ENCODE assay signal across 7 mouse cellular contexts in genomic region chr13:89739696-89740242, GRCm38 (mm10). TPM values are rescaled to one million over a fixed set of nuclear protein-coding genes. Genes with fewer than 3 reads are reported as not detected.
DNase-seq lines count a peak whose midpoint lies in the region; ATAC-seq and TF ChIP-seq lines count a peak whose summit lies in the region.

No protein-coding gene starts in this region.

- TF ChIP-seq CTCF in lung, postnatal 0 days (IDR thresholded peaks at IDR 0.05) = no peak
- no peak for TF ChIP-seq CTCF in hindbrain, postnatal 0 days (IDR thresholded peaks at IDR 0.05; ENCODE audit: low read depth)

- H3K4me1 ChIP-seq in lung, postnatal 0 days (ENCODE audit: insufficient read depth, low read depth, low read length) = peaks cover 3% of the 10 kb centered on the region; the same call in 1 of the 2 replicates
- H3K4me1 ChIP-seq in embryonic facial prominence, embryonic 12.5 days = peaks cover 12% of the 10 kb centered on the region
- no peaks in the 10 kb centered on the region for H3K4me1 ChIP-seq in hindbrain, postnatal 0 days (ENCODE audit: insufficient read depth, low read length)
- peaks cover 8% of the 10 kb centered on the region; the same call in 1 of the 2 replicates for H3K4me1 ChIP-seq in midbrain, embryonic 14.5 days (ENCODE audit: control insufficient read depth, insufficient read depth, low read length)

- no peaks in the 10 kb centered on the region for H3K9me3 ChIP-seq in lung, postnatal 0 days (ENCODE audit: low read length)
- no peaks in the 10 kb centered on the region for H3K9me3 ChIP-seq in embryonic facial prominence, embryonic 12.5 days
- H3K9me3 ChIP-seq in hindbrain, postnatal 0 days (ENCODE audit: low read length) = no peaks in the 10 kb centered on the region
- no peaks in the 10 kb centered on the region for H3K9me3 ChIP-seq in midbrain, embryonic 14.5 days (ENCODE audit: control insufficient read depth, low read length)

- H3K9ac ChIP-seq in lung, postnatal 0 days (replicated peaks; ENCODE audit: low read depth) = peak overlapping the region; percentile 41
- peak overlapping the region; percentile 68 for H3K9ac ChIP-seq in embryonic facial prominence, embryonic 12.5 days
- H3K9ac ChIP-seq in hindbrain, postnatal 0 days (replicated peaks; ENCODE audit: low read length) = peak overlapping the region; percentile 53; the same call in 1 of the 2 replicates
- H3K9ac ChIP-seq in midbrain, embryonic 14.5 days (replicated peaks; ENCODE audit: low read length) = peak overlapping the region; percentile 56

- no peak for DNase-seq in lung, postnatal 0 days (ENCODE audit: low spot score)
- no peak for DNase-seq in lung, postnatal 10 days
- DNase-seq in hindbrain, postnatal 0 days (ENCODE audit: low spot score) = no peak
- DNase-seq in midbrain, embryonic 14.5 days = no peak
- no peak for DNase-seq in frontal cortex, postnatal 10 days (ENCODE audit: low spot score in 2 of 2)
- no peak for DNase-seq in cerebellum, postnatal 10 days

- TF ChIP-seq EP300 in lung, postnatal 0 days (IDR thresholded peaks at IDR 0.05) = no peak

- peak overlapping the region; percentile 64 for H3K4me3 ChIP-seq in lung, postnatal 0 days (ENCODE audit: low read depth, low read length)
- H3K4me3 ChIP-seq in embryonic facial prominence, embryonic 12.5 days = peak overlapping the region; percentile 70
- H3K4me3 ChIP-seq in hindbrain, postnatal 0 days (ENCODE audit: low read length) = peak overlapping the region; percentile 66
- peak overlapping the region; percentile 59 for H3K4me3 ChIP-seq in midbrain, embryonic 14.5 days (replicated peaks; ENCODE audit: low read depth, low read length)

- peak overlapping the region; percentile 76 for H3K27ac ChIP-seq in lung, postnatal 0 days (ENCODE audit: low read length)
- H3K27ac ChIP-seq in embryonic facial prominence, embryonic 12.5 days = peak overlapping the region; percentile 94
- peak overlapping the region; percentile 77 for H3K27ac ChIP-seq in hindbrain, postnatal 0 days
- H3K27ac ChIP-seq in midbrain, embryonic 14.5 days (replicated peaks; ENCODE audit: low read depth, low read length) = peak overlapping the region; percentile 70

- H3K36me3 ChIP-seq in lung, postnatal 0 days (ENCODE audit: insufficient read depth, low read length) = no peaks in the 10 kb centered on the region
- H3K36me3 ChIP-seq in embryonic facial prominence, embryonic 12.5 days = no peaks in the 10 kb centered on the region
- no peaks in the 10 kb centered on the region for H3K36me3 ChIP-seq in hindbrain, postnatal 0 days (ENCODE audit: insufficient read depth, low read length)
- no peaks in the 10 kb centered on the region for H3K36me3 ChIP-seq in midbrain, embryonic 14.5 days (ENCODE audit: control insufficient read depth, insufficient read depth, low read length)

- no peaks in the 10 kb centered on the region for H3K27me3 ChIP-seq in lung, postnatal 0 days (replicated peaks; ENCODE audit: insufficient read depth, low read length)
- H3K27me3 ChIP-seq in embryonic facial prominence, embryonic 12.5 days = no peaks in the 10 kb centered on the region
- H3K27me3 ChIP-seq in hindbrain, postnatal 0 days (ENCODE audit: insufficient read depth, low read length) = no peaks in the 10 kb centered on the region
- H3K27me3 ChIP-seq in midbrain, embryonic 14.5 days (ENCODE audit: control insufficient read depth, insufficient read depth, low read length) = peaks cover 8% of the 10 kb centered on the region; the same call in 1 of the 2 replicates

- H3K4me2 ChIP-seq in lung, postnatal 0 days (replicated peaks; ENCODE audit: low read depth, low read length) = peak overlapping the region; percentile 91
- H3K4me2 ChIP-seq in embryonic facial prominence, embryonic 12.5 days (replicated peaks) = peak overlapping the region; percentile 83
- H3K4me2 ChIP-seq in hindbrain, postnatal 0 days (ENCODE audit: low read depth, low read length) = peak overlapping the region; percentile 98
- H3K4me2 ChIP-seq in midbrain, embryonic 14.5 days (ENCODE audit: low read length) = peak overlapping the region; percentile 98

- WGBS in lung, postnatal 0 days = under 1% methylated on average over 24 of the region's 24 CpGs
- WGBS in embryonic facial prominence, embryonic 12.5 days = under 1% methylated on average over 24 of the region's 24 CpGs
- under 1% methylated on average over 24 of the region's 24 CpGs for WGBS in hindbrain, postnatal 0 days
- under 1% methylated on average over 24 of the region's 24 CpGs for WGBS in midbrain, embryonic 14.5 days

- ATAC-seq in lung, postnatal 0 days = no peak
- ATAC-seq in embryonic facial prominence, embryonic 12.5 days (ENCODE audit: insufficient number of reproducible peaks, insufficient read depth, low FRiP score, low TSS enrichment) = no peak
- ATAC-seq in hindbrain, postnatal 0 days = peak; percentile 41
- ATAC-seq in midbrain, embryonic 14.5 days (ENCODE audit: low FRiP score, low TSS enrichment) = peak; percentile 16; the same call in 1 of the 2 replicates

RNA-seq across cellular contexts. Expression of gene Vcan, which starts 2.5 kb away (rescaled TPM):
- polyA plus RNA-seq in lung, postnatal 0 days (2015; fragmentation: Nextera tagmentation; extraction: Ambion mirVana) = 12.1 and 12.3 TPM in 2 replicates
- polyA plus RNA-seq in embryonic facial prominence, embryonic 12.5 days (2016; fragmentation: Nextera tagmentation; extraction: Ambion mirVana) = 119 and 120 TPM in 2 replicates
- 51.2 TPM in 2 replicates for total RNA-seq in hindbrain, postnatal 0 days (2014; rRNA removed)
- 23.5 and 24.1 TPM in 2 replicates for polyA plus RNA-seq in hindbrain, postnatal 0 days (2015; fragmentation: Nextera tagmentation; extraction: Ambion mirVana)
- polyA plus RNA-seq in midbrain, embryonic 14.5 days (2014; fragmentation: Nextera tagmentation; extraction: Ambion mirVana) = 38.2 and 38.5 TPM in 2 replicates

Comparison
In these comparisons a context has a peak if more than half of its experiments do, and no peak if none do; other contexts are left out.
1. ATAC-seq: peak in hindbrain, postnatal 0 days (single experiment) and midbrain, embryonic 14.5 days (single experiment); none in lung, postnatal 0 days (single experiment) and embryonic facial prominence, embryonic 12.5 days (single experiment).
2. Peak in every context shown above with its lines, with median percentiles within 50 percentile points of each other: H3K27ac ChIP-seq, H3K4me2 ChIP-seq, H3K4me3 ChIP-seq and H3K9ac ChIP-seq.